Mouse (Mus musculus): ENCODE results near the gene Ggt1. TPM values are rescaled to one million over a fixed set of nuclear protein-coding genes. Genes with fewer than 3 reads are reported as not detected.

Gene Ggt1
- polyA plus RNA-seq, 1 experiment from 2014 or later = 1.1 TPM

GRCm38 (mm10) chr10:75610486-75610885, 49.1 kb downstream of the Ggt1 start:
- ATAC-seq = no peak
- no peak overlapping the region for H3K4me3 ChIP-seq
- no peaks in the 10 kb centered on the region for H3K27me3 ChIP-seq
- 73% methylated on average over 7 of the region's 7 CpGs for WGBS
- H3K27ac ChIP-seq = no peak overlapping the region
- H3K4me1 ChIP-seq = no peaks in the 10 kb centered on the region
- no peak overlapping the region for H3K9ac ChIP-seq
- no peak overlapping the region for H3K4me2 ChIP-seq
- no peaks in the 10 kb centered on the region for H3K36me3 ChIP-seq (ENCODE audit: poor library complexity, severe bottlenecking)
- H3K9me3 ChIP-seq (replicated peaks) = no peaks in the 10 kb centered on the region

GRCm38 (mm10) chr10:75616044-75616443, 54.6 kb downstream of the Ggt1 start:
- H3K4me3 ChIP-seq = no peak overlapping the region
- H3K4me2 ChIP-seq = no peak overlapping the region
- no peaks in the 10 kb centered on the region for H3K27me3 ChIP-seq
- H3K4me1 ChIP-seq = no peaks in the 10 kb centered on the region
- H3K27ac ChIP-seq = no peak overlapping the region
- 92% methylated on average over 4 of the region's 4 CpGs for WGBS
- H3K9me3 ChIP-seq (replicated peaks) = no peaks in the 10 kb centered on the region
- ATAC-seq = no peak
- no peak overlapping the region for H3K9ac ChIP-seq
- H3K36me3 ChIP-seq (ENCODE audit: poor library complexity, severe bottlenecking) = no peaks in the 10 kb centered on the region

GRCm38 (mm10) chr10:75620818-75621217, 59.4 kb downstream of the Ggt1 start:
- Histone ChIP-seq H3K9ac (no peak overlapping the region), H3K4me3 (no peak overlapping the region), H3K27me3 (no peaks in the 10 kb centered on the region), H3K4me1 (no peaks in the 10 kb centered on the region), H3K36me3 (ENCODE audit: poor library complexity, severe bottlenecking) (no peaks in the 10 kb centered on the region), H3K27ac (no peak overlapping the region), H3K4me2 (no peak overlapping the region), H3K9me3 (replicated peaks) (no peaks in the 10 kb centered on the region)
- ATAC-seq = no peak
- WGBS = 49% methylated on average over 3 of the region's 3 CpGs

DNA sequence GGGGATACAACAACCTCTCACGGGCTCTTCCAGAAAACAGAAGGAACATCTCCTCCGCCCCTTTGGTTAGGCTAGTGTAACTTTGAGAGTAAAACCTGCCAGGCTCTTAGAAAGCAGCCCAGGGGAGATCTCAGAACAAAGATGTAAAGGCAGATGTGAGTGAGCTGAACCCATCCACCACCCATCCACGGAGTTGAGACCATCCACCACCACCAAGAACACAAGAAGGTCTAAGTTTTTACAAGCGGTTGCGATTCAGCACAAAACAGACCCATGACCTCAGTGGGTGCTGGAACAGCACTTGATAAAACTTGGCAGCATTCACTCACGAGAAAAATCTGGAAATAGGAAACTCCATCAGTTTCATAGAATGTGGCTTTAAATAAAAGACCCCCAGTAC, 64.5 kb downstream of the Ggt1 start:
- Histone ChIP-seq H3K4me2 (no peak overlapping the region), H3K9ac (no peak overlapping the region), H3K4me3 (no peak overlapping the region), H3K36me3 (ENCODE audit: poor library complexity, severe bottlenecking) (no peaks in the 10 kb centered on the region), H3K27me3 (no peaks in the 10 kb centered on the region), H3K9me3 (replicated peaks) (no peaks in the 10 kb centered on the region), H3K27ac (no peak overlapping the region), H3K4me1 (no peaks in the 10 kb centered on the region)
- WGBS = 64% methylated on average over 6 of the region's 6 CpGs
- no peak for ATAC-seq

DNA sequence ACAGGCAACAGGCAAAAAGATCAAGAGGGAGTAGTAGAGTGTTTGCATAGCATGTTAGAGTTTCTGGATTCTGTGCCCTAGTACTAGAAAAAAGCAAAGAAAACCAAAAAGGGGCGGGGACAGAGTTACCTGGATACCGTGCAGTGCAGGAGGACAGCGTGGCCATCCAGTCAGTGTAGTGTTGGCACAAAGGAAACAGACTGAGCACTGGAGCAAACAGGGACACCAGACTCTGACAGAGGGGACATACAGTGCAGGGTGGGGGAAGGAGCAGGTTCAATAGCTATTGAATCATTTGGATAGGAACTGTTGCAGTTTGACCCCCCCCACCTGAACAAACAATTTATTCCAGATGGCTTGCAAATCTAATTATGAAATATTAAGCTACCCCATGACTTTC, 65.6 kb downstream of the Ggt1 start:
- Histone ChIP-seq H3K27me3 (no peaks in the 10 kb centered on the region), H3K36me3 (ENCODE audit: poor library complexity, severe bottlenecking) (no peaks in the 10 kb centered on the region), H3K27ac (no peak overlapping the region), H3K4me1 (no peaks in the 10 kb centered on the region), H3K9ac (no peak overlapping the region), H3K4me2 (no peak overlapping the region), H3K4me3 (no peak overlapping the region), H3K9me3 (replicated peaks) (no peaks in the 10 kb centered on the region)
- no peak for ATAC-seq
- 68% methylated on average over 3 of the region's 3 CpGs for WGBS

DNA sequence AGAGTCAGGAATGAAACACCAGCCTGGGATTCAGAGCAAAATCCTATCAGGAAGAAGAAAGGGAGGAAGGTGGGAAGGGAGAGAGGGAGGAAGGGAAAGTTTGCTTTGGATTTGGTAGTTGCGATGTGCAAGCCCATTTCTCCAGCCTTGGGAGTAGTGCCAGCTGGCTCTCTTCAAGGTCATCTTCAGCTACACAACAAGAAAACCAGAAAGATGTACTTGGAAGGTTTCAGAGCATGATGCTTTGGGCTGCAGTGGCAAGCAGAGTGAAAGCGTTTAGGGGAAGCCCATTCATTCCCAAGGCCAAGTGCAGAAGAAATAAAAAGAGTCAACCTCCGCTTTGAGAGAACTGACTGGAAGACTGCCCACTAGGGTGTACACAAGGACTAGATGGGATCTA, 66.1 kb downstream of the Ggt1 start:
- Histone ChIP-seq H3K4me2 (no peak overlapping the region), H3K27ac (no peak overlapping the region), H3K9me3 (replicated peaks) (no peaks in the 10 kb centered on the region), H3K4me3 (no peak overlapping the region), H3K4me1 (no peaks in the 10 kb centered on the region), H3K36me3 (ENCODE audit: poor library complexity, severe bottlenecking) (no peaks in the 10 kb centered on the region), H3K27me3 (no peaks in the 10 kb centered on the region), H3K9ac (no peak overlapping the region)
- WGBS = 75% methylated on average over 3 of the region's 3 CpGs
- ATAC-seq = no peak

DNA sequence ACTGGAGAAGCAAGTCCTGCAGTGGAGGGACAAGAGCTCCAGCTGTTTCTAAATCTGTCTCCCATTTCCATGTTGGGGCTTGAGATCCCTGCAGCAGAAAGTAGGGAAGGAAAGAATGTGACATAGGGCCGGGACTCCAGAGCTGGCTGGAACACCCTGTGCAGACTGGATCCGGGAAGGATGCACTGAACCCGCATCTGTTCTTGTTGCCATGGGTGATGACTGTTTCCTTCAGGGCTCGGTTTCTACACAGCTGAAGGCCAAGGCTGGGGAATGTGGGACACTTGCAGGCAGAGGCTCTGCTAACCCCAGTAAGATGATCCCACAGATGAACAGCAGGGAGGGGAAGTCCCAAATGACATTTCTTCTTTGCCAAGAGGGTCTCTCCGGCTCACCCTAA, 71.2 kb downstream of the Ggt1 start:
- H3K27ac ChIP-seq = no peak overlapping the region

GRCm38 (mm10) chr10:75633048-75633447, 71.6 kb downstream of the Ggt1 start:
- no peaks in the 10 kb centered on the region for H3K4me1 ChIP-seq
- H3K9ac ChIP-seq = no peak overlapping the region
- no peak overlapping the region for H3K4me3 ChIP-seq
- H3K36me3 ChIP-seq (ENCODE audit: poor library complexity, severe bottlenecking) = no peaks in the 10 kb centered on the region
- no peak for ATAC-seq
- H3K27me3 ChIP-seq = no peaks in the 10 kb centered on the region
- H3K4me2 ChIP-seq = no peak overlapping the region
- H3K27ac ChIP-seq = no peak overlapping the region
- 84% methylated on average over 5 of the region's 5 CpGs for WGBS
- no peaks in the 10 kb centered on the region for H3K9me3 ChIP-seq (replicated peaks)

More for the DNA sequence above, 71.2 kb downstream of the Ggt1 start:
- H3K9ac ChIP-seq = no peak overlapping the region
- no peak for ATAC-seq
- 65% methylated on average over 5 of the region's 5 CpGs for WGBS
- H3K9me3 ChIP-seq (replicated peaks) = no peaks in the 10 kb centered on the region
- H3K36me3 ChIP-seq (ENCODE audit: poor library complexity, severe bottlenecking) = no peaks in the 10 kb centered on the region
- H3K27me3 ChIP-seq = no peaks in the 10 kb centered on the region
- H3K4me2 ChIP-seq = no peak overlapping the region
- H3K4me3 ChIP-seq = no peak overlapping the region
- no peaks in the 10 kb centered on the region for H3K4me1 ChIP-seq

GRCm38 (mm10) chr10:75633576-75634139, 72.3 kb downstream of the Ggt1 start:
- no peaks in the 10 kb centered on the region for H3K4me1 ChIP-seq
- H3K4me3 ChIP-seq = no peak overlapping the region
- no peak overlapping the region for H3K9ac ChIP-seq
- H3K4me2 ChIP-seq = no peak overlapping the region
- H3K9me3 ChIP-seq (replicated peaks) = no peaks in the 10 kb centered on the region
- 75% methylated on average over 14 of the region's 14 CpGs for WGBS
- H3K36me3 ChIP-seq (ENCODE audit: poor library complexity, severe bottlenecking) = no peaks in the 10 kb centered on the region
- no peak overlapping the region for H3K27ac ChIP-seq
- no peak for ATAC-seq
- no peaks in the 10 kb centered on the region for H3K27me3 ChIP-seq

DNA sequence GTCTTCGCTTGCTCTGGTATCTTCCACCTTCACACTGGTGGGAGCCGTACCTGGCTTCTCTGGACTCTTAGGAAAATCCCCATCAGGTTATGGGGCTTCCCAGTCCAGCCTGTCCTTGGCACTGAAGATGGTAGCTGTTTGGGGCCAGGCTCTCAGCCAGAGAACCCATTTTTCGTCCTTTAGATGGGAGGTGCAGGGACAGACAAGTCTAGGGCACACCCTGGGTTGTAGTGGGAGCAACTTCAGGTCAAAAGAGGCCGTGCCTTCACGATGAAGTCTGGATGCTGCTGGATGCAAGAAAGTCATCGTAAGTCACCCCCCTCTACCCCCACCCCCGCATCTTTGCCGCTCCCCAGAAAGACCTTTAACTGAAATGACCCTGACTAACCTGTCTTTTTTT, 73.2 kb downstream of the Ggt1 start:
- 94% methylated on average over 8 of the region's 8 CpGs for WGBS

DNA sequence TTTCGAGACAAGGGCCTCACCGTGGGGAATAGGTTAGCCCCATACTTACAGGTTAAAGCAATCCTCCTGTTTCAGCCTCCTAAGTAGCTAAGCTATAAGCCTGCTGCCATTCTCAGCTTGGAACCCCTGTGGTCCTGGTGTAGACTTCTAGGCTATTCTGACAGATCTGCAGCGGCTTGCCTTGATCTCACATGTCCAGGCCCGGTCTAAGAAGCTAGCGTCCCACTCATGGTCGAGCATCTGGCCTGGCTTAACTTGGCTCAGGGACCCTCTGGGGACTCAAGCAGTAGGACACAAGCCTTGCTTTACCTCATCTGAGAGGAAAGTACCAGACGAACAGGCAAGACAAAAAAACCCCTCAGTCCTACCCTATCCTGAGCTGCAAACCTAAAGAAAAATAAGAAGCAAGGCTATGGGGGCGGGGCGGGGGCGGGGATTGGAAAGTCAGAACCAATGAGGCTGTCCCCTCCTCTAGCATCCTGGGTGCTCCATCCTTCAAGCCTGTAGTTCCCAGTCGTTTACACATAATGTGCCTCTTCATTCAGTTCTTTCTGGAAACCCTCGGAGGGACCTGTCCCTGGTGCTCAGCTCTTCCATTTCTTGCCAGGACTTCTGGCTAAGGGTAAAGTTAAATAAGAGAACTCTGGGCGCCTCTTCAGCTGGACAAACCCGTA, 73.8 kb downstream of the Ggt1 start:
- no peak overlapping the region for H3K9ac ChIP-seq
- WGBS = 70% methylated on average over 14 of the region's 14 CpGs
- H3K36me3 ChIP-seq (ENCODE audit: poor library complexity, severe bottlenecking) = no peaks in the 10 kb centered on the region
- no peaks in the 10 kb centered on the region for H3K9me3 ChIP-seq (replicated peaks)
- no peaks in the 10 kb centered on the region for H3K4me1 ChIP-seq
- H3K4me3 ChIP-seq = no peak overlapping the region
- H3K27ac ChIP-seq = no peak overlapping the region
- H3K4me2 ChIP-seq = no peak overlapping the region
- 0 out of 2 replicates have a peak, but pooled peaks have one; percentile 25 for ATAC-seq
- H3K27me3 ChIP-seq = no peaks in the 10 kb centered on the region

More for the DNA sequence above, 73.2 kb downstream of the Ggt1 start:
- no peak overlapping the region for H3K4me3 ChIP-seq
- H3K9ac ChIP-seq = no peak overlapping the region
- ATAC-seq = no peak
- H3K27ac ChIP-seq = no peak overlapping the region
- no peak overlapping the region for H3K4me2 ChIP-seq
- H3K4me1 ChIP-seq = no peaks in the 10 kb centered on the region
- no peaks in the 10 kb centered on the region for H3K27me3 ChIP-seq
- H3K36me3 ChIP-seq (ENCODE audit: poor library complexity, severe bottlenecking) = no peaks in the 10 kb centered on the region
- no peaks in the 10 kb centered on the region for H3K9me3 ChIP-seq (replicated peaks)

- WGBS = 4% methylated on average over 9 of the region's 9 CpGs
- peak; percentile 57; the same call in 1 of the 2 replicates for ATAC-seq
These were observed 74.3 kb downstream of the Ggt1 start for GRCm38 (mm10) chr10:75635693-75636055.

More at GRCm38 (mm10) chr10:75635693-75636055, 74.3 kb downstream of the Ggt1 start:
- Histone ChIP-seq H3K9ac (no peak overlapping the region), H3K4me2 (no peak overlapping the region), H3K4me1 (no peaks in the 10 kb centered on the region), H3K27ac (no peak overlapping the region), H3K4me3 (no peak overlapping the region), H3K27me3 (no peaks in the 10 kb centered on the region), H3K36me3 (ENCODE audit: poor library complexity, severe bottlenecking) (no peaks in the 10 kb centered on the region), H3K9me3 (replicated peaks) (no peaks in the 10 kb centered on the region)

Data from forebrain, embryonic 13.5 days (tissue).